Mouse (Mus musculus) heart, adult 9 months (tissue): ENCODE results near the gene Tom1l2.

Source experiments
- DNase-seq, 2 experiments: peaks; one replicate each; pipeline ENCODE4 v3.0.0; 2022; ENCODE audit warnings: low spot score in 2 of 2

The Tom1l2 gene

DNA sequence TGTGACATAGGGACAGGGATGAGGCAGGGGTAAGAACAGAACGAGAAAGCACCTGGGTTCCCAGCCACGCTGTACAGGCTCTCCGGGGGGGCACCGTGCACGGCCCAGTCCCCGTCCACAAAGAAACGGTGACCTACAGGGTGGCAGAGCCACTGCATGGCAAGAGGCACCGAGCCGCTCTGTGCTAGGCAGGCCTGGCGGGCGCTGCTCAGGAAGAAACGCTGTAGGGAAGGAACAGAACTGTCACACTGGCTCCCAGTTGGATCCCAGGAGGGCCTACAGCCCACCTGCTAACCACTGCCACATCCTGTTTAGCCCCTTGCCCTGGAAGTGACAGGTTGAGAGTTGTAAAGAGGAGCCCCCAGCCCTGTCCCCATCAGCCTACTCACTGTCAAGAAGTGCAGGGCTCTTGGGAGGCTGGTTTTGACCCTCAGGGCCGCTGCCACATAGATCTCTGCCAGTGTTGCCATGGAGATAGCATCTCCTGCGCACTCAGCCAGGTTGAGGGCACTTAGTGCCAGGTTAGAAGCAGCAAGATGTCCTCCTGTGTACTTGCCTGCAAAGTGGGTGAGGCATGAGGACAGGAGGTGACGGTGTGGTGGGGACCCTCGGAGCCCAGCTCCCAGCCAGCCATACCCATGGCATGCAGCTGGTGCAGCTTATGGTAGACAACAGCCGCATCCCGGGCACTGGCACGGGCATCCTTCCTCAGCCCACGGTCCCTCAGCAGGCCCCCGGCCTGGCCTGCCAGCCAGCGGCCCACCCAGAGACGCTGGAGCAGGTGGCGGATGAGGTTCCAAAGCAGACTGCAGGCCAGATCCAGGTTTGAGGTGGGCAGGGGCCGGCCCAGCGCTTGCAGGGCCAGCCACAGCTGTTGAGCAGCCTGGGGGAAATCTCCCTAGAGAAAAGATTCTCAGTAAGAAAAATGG, 149.7 kb downstream of the Tom1l2 start:
- DNase-seq: no peak

DNA sequence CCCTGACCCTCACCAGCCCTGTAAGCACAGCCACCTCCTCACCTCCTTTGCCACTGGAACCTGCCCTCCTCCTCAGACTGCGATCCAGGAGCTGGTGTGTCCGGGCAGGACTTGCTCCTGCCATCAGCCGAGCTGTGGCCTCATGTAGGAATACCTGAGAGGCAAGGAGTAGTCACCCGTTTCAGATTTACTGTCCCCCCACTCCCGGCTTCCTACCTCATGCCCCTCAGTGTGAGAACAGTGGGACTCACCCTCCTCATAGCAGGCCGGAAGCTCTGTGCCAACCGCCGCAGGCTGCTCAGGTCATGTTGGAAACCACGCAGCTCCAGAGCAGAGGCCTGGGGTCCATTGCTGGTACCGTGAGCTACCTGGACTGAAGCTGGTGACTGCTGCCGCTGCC, 152.3 kb downstream of the Tom1l2 start:
- DNase-seq: no peak

- peak; percentile 85 to 89 for DNase-seq
Measured at GRCm38 (mm10) chr11:60199702-60200184, 153.0 kb downstream of the Tom1l2 start.

- DNase-seq: no peak
Measured at GRCm38 (mm10) chr11:60198651-60199050, 154.1 kb downstream of the Tom1l2 start.

DNA sequence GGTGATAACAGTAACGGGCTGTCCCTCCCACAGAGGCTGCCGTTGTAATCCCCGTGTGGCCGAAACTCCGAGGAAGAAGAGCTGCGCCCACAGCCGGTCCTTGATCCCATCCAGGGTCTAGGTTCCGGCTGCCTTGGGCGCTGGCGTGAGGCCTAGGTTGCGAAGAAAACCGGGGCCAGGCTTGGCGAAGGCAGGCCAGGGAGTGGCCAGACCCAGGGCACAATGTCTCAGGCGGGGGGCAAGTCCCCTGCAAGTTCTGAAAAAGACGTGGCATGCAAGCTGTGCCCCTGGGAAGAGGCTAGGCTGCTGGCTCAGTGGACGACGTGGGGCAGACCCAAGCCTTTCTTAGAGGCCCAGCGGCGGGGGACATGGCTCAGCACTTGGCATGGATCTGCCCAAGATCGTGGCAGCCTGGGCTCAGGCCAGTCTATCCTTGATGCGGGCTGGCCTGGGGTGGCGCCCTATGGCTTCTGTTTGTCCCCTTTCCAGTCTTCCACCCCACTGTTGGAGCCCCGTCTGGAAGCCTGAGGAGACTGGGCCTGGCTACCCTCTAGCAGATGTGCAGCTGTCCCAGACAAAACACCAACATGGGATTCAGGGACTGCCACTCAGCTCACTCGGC, 154.6 kb downstream of the Tom1l2 start:
- no peak for DNase-seq

GRCm38 (mm10) chr11:60196344-60196743, 156.4 kb downstream of the Tom1l2 start:
- no peak for DNase-seq

GRCm38 (mm10) chr11:60195108-60195507, 157.6 kb downstream of the Tom1l2 start:
- DNase-seq: no peak

GRCm38 (mm10) chr11:60193556-60193955, 159.1 kb downstream of the Tom1l2 start:
- no peak for DNase-seq

DNA sequence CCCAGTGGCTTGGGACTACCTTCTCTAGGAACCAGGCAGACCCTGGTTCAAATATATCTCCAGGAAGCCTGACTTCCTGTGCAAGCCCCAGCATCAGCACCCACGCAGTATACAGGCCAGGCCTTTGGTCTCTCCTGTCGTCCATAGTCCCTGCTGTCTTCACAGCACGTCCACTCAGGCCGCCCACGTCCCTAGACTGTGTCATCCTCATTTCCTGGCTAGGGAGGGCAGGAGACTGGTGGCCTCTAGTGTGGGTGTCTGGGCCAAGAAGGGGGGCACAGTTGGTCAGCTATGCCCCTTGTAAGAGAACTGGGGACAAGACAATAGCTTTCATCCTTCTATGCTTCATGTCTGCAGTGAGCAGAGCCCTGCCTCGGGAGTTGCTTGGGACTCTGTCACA, 160.2 kb downstream of the Tom1l2 start:
- DNase-seq: no peak

- DNase-seq: no peak
Measured at GRCm38 (mm10) chr11:60190055-60190641, 162.6 kb downstream of the Tom1l2 start.

GRCm38 (mm10) chr11:60189501-60190040, 163.1 kb downstream of the Tom1l2 start:
- peak; percentile 60 to 61 for DNase-seq

DNA sequence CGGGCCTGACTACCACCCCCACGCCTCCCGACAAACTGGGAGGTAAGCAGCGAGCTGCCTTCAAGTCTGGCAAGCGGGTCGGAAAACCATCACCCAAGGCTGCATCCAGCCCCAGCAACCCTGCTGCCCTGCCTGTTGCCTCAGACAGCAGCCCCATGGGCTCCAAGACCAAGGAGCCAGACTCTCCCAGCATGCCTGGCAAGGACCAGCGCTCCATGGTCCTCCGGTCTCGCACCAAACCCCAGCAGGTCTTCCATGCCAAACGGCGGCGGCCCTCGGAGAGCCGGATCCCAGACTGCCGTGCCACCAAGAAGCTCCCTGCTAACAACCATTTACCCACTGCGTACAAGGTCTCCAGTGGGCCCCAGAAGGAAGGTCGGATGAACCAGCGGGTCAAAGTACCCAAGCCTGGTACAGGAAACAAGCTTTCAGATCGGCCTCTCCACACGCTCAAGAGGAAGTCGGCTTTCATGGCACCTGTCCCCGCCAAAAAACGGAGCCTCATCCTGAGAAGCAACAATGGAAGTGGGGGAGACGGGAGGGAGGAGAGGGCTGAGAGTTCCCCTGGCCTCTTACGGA, 164.3 kb downstream of the Tom1l2 start:
- no peak for DNase-seq

GRCm38 (mm10) chr11:60187070-60187469, 165.6 kb downstream of the Tom1l2 start:
- no peak for DNase-seq

DNA sequence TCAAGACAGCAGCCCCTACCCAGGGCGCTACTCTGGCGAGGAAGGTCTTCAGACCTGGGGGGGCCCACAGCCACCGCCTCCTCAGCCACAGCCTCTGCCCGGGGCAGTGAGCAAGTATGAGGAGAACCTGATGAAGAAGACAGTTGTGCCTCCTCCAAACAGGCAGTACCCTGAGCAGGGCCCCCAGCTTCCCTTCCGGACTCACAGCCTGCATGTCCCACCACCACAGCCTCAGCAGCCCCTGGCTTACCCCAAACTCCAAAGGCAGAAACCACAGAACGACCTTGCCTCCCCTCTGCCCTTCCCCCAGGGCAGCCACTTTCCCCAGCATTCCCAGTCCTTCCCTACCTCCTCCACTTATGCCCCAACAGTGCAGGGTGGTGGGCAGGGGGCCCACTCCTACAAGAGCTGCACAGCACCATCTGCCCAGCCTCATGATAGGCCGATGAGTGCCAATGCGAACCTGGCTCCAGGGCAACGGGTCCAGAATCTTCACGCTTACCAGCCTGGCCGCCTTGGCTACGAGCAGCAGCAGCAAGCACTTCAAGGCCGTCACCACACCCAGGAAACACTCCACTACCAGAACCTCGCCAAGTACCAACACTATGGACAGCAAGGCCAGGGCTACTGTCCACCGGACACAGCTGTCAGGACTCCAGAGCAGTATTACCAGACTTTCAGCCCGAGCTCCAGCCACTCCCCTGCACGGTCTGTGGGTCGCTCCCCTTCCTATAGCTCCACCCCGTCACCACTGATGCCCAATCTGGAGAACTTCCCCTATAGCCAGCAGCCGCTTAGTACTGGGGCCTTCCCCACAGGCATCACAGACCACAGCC, 167.1 kb downstream of the Tom1l2 start:
- no peak for DNase-seq

- DNase-seq: no peak
Measured at GRCm38 (mm10) chr11:60184346-60185325, 168.1 kb downstream of the Tom1l2 start.

DNA sequence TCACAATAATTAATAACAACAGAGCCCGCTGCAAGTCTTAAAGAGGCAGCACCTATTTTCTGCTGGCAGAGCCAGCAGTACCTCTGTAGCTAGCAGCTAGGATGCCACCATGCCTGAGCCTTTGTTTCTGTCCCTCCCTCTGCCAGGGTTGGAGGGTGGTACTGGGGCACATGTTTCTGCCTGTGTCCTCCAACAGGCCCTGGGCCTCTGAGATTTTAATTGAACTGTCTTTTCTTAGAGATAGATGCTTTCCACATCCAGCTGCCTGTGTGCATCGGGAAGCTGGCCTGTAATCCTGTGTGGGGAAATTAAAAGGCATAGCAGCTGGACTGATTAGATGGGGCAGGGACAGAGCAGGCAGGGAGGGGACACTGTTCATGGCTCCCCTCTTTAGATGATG, 170.0 kb downstream of the Tom1l2 start:
- DNase-seq: no peak

DNA sequence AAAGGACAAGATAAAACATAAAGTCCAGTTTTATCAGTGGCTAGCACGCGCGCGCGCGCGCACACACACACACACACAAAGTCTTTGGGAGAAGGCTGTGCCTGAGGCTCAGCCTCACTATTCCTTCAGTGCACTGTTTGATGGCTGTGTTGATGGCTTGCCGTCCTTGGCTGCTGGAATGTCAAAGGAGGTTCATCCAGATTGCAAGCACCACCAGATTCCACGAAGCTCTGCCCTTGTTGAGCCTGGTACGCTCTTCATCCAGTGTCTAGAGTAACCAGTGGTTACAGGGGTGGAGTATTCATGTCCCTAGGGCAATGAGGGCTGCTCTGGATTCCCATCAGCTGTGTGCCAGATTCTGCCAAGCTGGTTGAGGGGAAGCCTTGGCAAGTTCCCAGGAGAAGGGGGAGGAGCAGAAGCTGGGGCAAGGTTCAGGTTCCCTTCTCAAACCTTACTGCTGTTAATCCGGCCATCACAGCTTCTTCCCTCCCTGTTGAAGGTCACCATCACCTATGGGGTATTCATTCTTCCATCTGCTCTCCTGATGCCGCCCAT, 170.5 kb downstream of the Tom1l2 start:
- DNase-seq: no peak

GRCm38 (mm10) chr11:60178506-60178905, 174.2 kb downstream of the Tom1l2 start:
- DNase-seq: peak in 1 of 2 experiments; percentile 51

- no peak for DNase-seq
Measured at GRCm38 (mm10) chr11:60178005-60178404, 174.7 kb downstream of the Tom1l2 start.
